Mouse (Mus musculus): Measurements from ENCODE around the gene Aloxe3.

The Aloxe3 gene

GRCm38 (mm10) chr11:69180120-69180519, 54.4 kb downstream of the Aloxe3 start:
- DNase-seq (ENCODE audit: low spot score), result no peak

DNA sequence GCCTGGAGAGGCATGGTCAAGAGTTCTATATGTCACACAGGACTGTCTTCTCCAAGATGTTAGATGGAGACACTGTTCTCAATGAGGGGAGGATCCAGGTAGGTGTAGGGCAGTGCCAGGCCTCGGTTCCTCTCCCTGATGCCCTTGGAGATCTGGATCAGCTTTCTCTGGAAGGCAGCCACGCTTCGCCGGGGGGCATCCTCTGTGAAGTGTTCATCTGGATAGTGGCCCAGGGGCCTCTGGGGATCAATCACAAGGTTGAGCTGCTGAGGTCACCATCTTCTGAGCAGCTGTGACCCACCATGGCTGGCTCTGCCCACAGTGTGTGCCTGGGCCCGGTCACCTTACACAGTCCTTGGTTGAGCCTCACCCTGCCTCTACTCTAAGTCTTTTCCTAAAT, 59.3 kb downstream of the Aloxe3 start:
- DNase-seq (ENCODE audit: low spot score), result no peak

DNA sequence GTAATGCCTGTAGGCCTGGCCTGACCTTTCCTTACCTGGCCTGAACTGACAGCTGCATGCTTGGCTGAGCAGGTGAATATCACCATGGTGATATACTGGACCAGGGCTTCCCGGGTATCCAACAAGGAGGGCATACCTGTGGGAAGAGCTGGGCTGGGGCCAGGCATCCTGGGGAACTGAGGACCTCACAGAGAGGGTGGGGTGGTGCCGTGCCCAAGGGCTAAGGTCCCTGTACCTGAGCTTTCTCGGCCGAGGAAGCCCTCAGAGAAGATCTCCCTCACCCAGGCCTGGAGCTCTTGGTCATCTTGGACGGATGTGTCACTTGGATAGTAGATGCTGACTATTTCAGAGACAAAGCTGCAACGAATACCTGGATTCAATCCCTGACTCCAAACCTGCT, 60.2 kb downstream of the Aloxe3 start:
- no peak for DNase-seq (ENCODE audit: low spot score)

- DNase-seq (ENCODE audit: low spot score), result peak; percentile 77
Measured at GRCm38 (mm10) chr11:69192840-69193239, 67.1 kb downstream of the Aloxe3 start.

GRCm38 (mm10) chr11:69196766-69197165, 71.1 kb downstream of the Aloxe3 start:
- peak; percentile 21 for DNase-seq (ENCODE audit: low spot score)

GRCm38 (mm10) chr11:69197194-69197593, 71.5 kb downstream of the Aloxe3 start:
- DNase-seq (ENCODE audit: low spot score), result no peak

GRCm38 (mm10) chr11:69197743-69198142, 72.0 kb downstream of the Aloxe3 start, which contains the start of gene Alox8:
Alox8 (minus strand) TSS chr11:69197843.
- DNase-seq (ENCODE audit: low spot score), result no peak

All from retina, embryonic 14.5 days (tissue).